Mouse (Mus musculus) cortical plate, adult 2 months (tissue): Measurements from ENCODE around the gene Slc39a11.

Source experiments
- CTCF ChIP-seq: fragments of 200-500 bp; IDR thresholded peaks from 2 replicates; pipeline ENCODE4 v1.5.1; 2011; ENCODE audit warnings: mild to moderate bottlenecking, control low read depth, low read length; ENCODE audit not compliant: insufficient read depth; ENCODE audit errors: extremely low read depth
- POLR2A ChIP-seq: fragments of 200-500 bp; IDR thresholded peaks from 2 replicates; pipeline ENCODE4 v1.6.1; 2011; ENCODE audit warnings: mild to moderate bottlenecking, low read length, control low read depth; ENCODE audit not compliant: insufficient read depth; ENCODE audit errors: extremely low read depth

GRCm38 (mm10) chr11:113274037-113274436, 375.8 kb downstream of the Slc39a11 start:
- no peak for TF ChIP-seq POLR2A
- no peak for TF ChIP-seq CTCF
